Mouse (Mus musculus): ENCODE measurements around the gene Rex1bd. TPM values are rescaled to one million over a fixed set of nuclear protein-coding genes. Genes with fewer than 3 reads are reported as not detected.

Rex1bd gene
- polyA plus RNA-seq, 1 experiment: 175 TPM

- TF ChIP-seq CTCF (IDR thresholded peaks at IDR 0.05; ENCODE audit: borderline replicate concordance, extremely low read depth, insufficient read depth, insufficient read length): no peak
- no peak for TF ChIP-seq POLR2A (IDR thresholded peaks at IDR 0.05; ENCODE audit: borderline replicate concordance, extremely low read depth, insufficient read depth, insufficient read length, poor library complexity, severe bottlenecking)
- no peak for DNase-seq (ENCODE audit: low read depth)
Measured at GRCm38 (mm10) chr8:70487993-70488796, 18.4 kb downstream of the Rex1bd start.

- TF ChIP-seq CTCF (IDR thresholded peaks at IDR 0.05; ENCODE audit: borderline replicate concordance, extremely low read depth, insufficient read depth, insufficient read length) (no peak), POLR2A (IDR thresholded peaks at IDR 0.05; ENCODE audit: borderline replicate concordance, extremely low read depth, insufficient read depth, insufficient read length, poor library complexity, severe bottlenecking) (peak; percentile 11; the same call in 1 of the 2 replicates)
- DNase-seq (ENCODE audit: low read depth): peak; percentile 75
Measured at GRCm38 (mm10) chr8:70486941-70487520, 19.5 kb downstream of the Rex1bd start, which contains the start of gene Tmem59l. Gene Tmem59l, minus strand, starts transcription at chr8:70487358.

- TF ChIP-seq POLR2A (IDR thresholded peaks at IDR 0.05; ENCODE audit: borderline replicate concordance, extremely low read depth, insufficient read depth, insufficient read length, poor library complexity, severe bottlenecking) (no peak), CTCF (IDR thresholded peaks at IDR 0.05; ENCODE audit: borderline replicate concordance, extremely low read depth, insufficient read depth, insufficient read length) (no peak)
- no peak for DNase-seq (ENCODE audit: low read depth)
Measured at GRCm38 (mm10) chr8:70486191-70486681, 20.3 kb downstream of the Rex1bd start.

GRCm38 (mm10) chr8:70482943-70483342, 23.6 kb downstream of the Rex1bd start:
- no peak for TF ChIP-seq POLR2A (IDR thresholded peaks at IDR 0.05; ENCODE audit: borderline replicate concordance, extremely low read depth, insufficient read depth, insufficient read length, poor library complexity, severe bottlenecking)
- TF ChIP-seq CTCF (IDR thresholded peaks at IDR 0.05; ENCODE audit: borderline replicate concordance, extremely low read depth, insufficient read depth, insufficient read length): no peak
- DNase-seq (ENCODE audit: low read depth): no peak

GRCm38 (mm10) chr8:70481908-70482307, 24.6 kb downstream of the Rex1bd start:
- DNase-seq (ENCODE audit: low read depth): no peak
- TF ChIP-seq CTCF (IDR thresholded peaks at IDR 0.05; ENCODE audit: borderline replicate concordance, extremely low read depth, insufficient read depth, insufficient read length) (no peak), POLR2A (IDR thresholded peaks at IDR 0.05; ENCODE audit: borderline replicate concordance, extremely low read depth, insufficient read depth, insufficient read length, poor library complexity, severe bottlenecking) (no peak)

GRCm38 (mm10) chr8:70477269-70477982, 29.1 kb downstream of the Rex1bd start:
- no peak for DNase-seq (ENCODE audit: low read depth)
- no peak for TF ChIP-seq CTCF (IDR thresholded peaks at IDR 0.05; ENCODE audit: borderline replicate concordance, extremely low read depth, insufficient read depth, insufficient read length)
- no peak for TF ChIP-seq POLR2A (IDR thresholded peaks at IDR 0.05; ENCODE audit: borderline replicate concordance, extremely low read depth, insufficient read depth, insufficient read length, poor library complexity, severe bottlenecking)

GRCm38 (mm10) chr8:70476333-70477268, 30.0 kb downstream of the Rex1bd start, which contains the start of gene Klhl26:
Gene Klhl26, minus strand, starts transcription at chr8:70476968.
- DNase-seq (ENCODE audit: low read depth): peak; percentile 96
- TF ChIP-seq POLR2A (IDR thresholded peaks at IDR 0.05; ENCODE audit: borderline replicate concordance, extremely low read depth, insufficient read depth, insufficient read length, poor library complexity, severe bottlenecking) (0 out of 2 replicates have a peak, but pooled peaks have one; percentile 36), CTCF (IDR thresholded peaks at IDR 0.05; ENCODE audit: borderline replicate concordance, extremely low read depth, insufficient read depth, insufficient read length) (no peak)

GRCm38 (mm10) chr8:70471856-70472255, 34.7 kb downstream of the Rex1bd start:
- DNase-seq (ENCODE audit: low read depth): no peak
- TF ChIP-seq POLR2A (IDR thresholded peaks at IDR 0.05; ENCODE audit: borderline replicate concordance, extremely low read depth, insufficient read depth, insufficient read length, poor library complexity, severe bottlenecking) (no peak), CTCF (IDR thresholded peaks at IDR 0.05; ENCODE audit: borderline replicate concordance, extremely low read depth, insufficient read depth, insufficient read length) (no peak)

GRCm38 (mm10) chr8:70469938-70470337, 36.6 kb downstream of the Rex1bd start:
- TF ChIP-seq POLR2A (IDR thresholded peaks at IDR 0.05; ENCODE audit: borderline replicate concordance, extremely low read depth, insufficient read depth, insufficient read length, poor library complexity, severe bottlenecking): no peak
- DNase-seq (ENCODE audit: low read depth): no peak

GRCm38 (mm10) chr8:70469295-70469916, 37.1 kb downstream of the Rex1bd start:
- no peak for TF ChIP-seq CTCF (IDR thresholded peaks at IDR 0.05; ENCODE audit: borderline replicate concordance, extremely low read depth, insufficient read depth, insufficient read length)
- no peak for DNase-seq (ENCODE audit: low read depth)

Data from brain, embryonic 14.5 days (tissue).